Mouse (Mus musculus) neural tube, embryonic 14.5 days (tissue): Measurements from ENCODE around the gene Ptpn5. TPM values are rescaled to one million over a fixed set of nuclear protein-coding genes. Genes with fewer than 3 reads are reported as not detected.

Source experiments
- ATAC-seq: fragments of 200-750 bp; cut with Nextera tagmentation; 2 replicates; pipeline ENCODE4 v1.8.0; 2017; ENCODE audit warnings: low read depth, mild to moderate bottlenecking, moderate TSS enrichment, moderate library complexity
- H3K27ac ChIP-seq: fragments of 300-500 bp; sonication (generic); 2 replicates; pipeline ENCODE4 v1.5.1; 2014; ENCODE audit warnings: low read depth, mild to moderate bottlenecking, control low read depth, low read length, moderate library complexity, mixed read lengths
- H3K27me3 ChIP-seq: fragments of 300-500 bp; sonication (generic); 2 replicates; pipeline ENCODE4 v1.6.1; 2014; ENCODE audit warnings: low read length; ENCODE audit not compliant: control insufficient read depth, insufficient read depth
- H3K36me3 ChIP-seq: fragments of 300-500 bp; sonication (generic); 2 replicates; pipeline ENCODE4 v1.6.1; 2014; ENCODE audit warnings: low read length, mixed read lengths; ENCODE audit not compliant: control insufficient read depth, insufficient read depth
- H3K4me1 ChIP-seq: fragments of 300-500 bp; sonication (generic); 2 replicates; pipeline ENCODE4 v1.6.1; 2014; ENCODE audit warnings: low read length; ENCODE audit not compliant: control insufficient read depth, insufficient read depth
- H3K4me2 ChIP-seq: fragments of 300-500 bp; sonication (generic); 2 replicates; pipeline ENCODE4 v1.6.1; 2014; ENCODE audit warnings: mild to moderate bottlenecking, low read depth, low read length, control low read depth
- H3K4me3 ChIP-seq: fragments of 300-500 bp; sonication (generic); 2 replicates; pipeline ENCODE4 v1.5.1; 2014; ENCODE audit warnings: low read depth, low read length, control low read depth, mixed read lengths
- H3K9ac ChIP-seq: fragments of 300-500 bp; sonication (generic); replicated peaks from 2 replicates; pipeline ENCODE4 v1.6.1; 2014; ENCODE audit warnings: low read depth, mild to moderate bottlenecking, control low read depth, low read length, mixed read lengths
- H3K9me3 ChIP-seq: fragments of 300-500 bp; sonication (generic); 2 replicates; pipeline ENCODE4 v1.6.1; 2016; ENCODE audit warnings: low read length; ENCODE audit not compliant: control insufficient read depth
- WGBS: fragments of 180-500 bp; shearing (Covaris S2); extraction: QIAGEN DNeasy Blood & Tissue Kit; methylation state at CpG from one replicate; pipeline ENCODE4 v1.1.7; 2014; 5-methylcytosine and 5-hydroxymethylcytosine counted together
- polyA plus RNA-seq: library from polyadenylated mRNA; unstranded; fragments of >200 nt; fragmentation: Nextera tagmentation; extraction: Ambion mirVana; gene quantifications from 2 replicates; pipeline ENCODE4 v1.2.1, GENCODE M21; 2014

Gene Ptpn5
- polyA plus RNA-seq, 1 experiment from 2014 or later, result 182 TPM

GRCm38 (mm10) chr7:47042823-47043490 lies 90.5 kb downstream of the Ptpn5 start:
- H3K4me1 ChIP-seq, result no peaks in the 10 kb centered on the region
- 0 out of 2 replicates have a peak overlapping the region, but pooled peaks have one; percentile 39 for H3K27ac ChIP-seq
- H3K9me3 ChIP-seq, result no peaks in the 10 kb centered on the region
- no peaks in the 10 kb centered on the region for H3K36me3 ChIP-seq
- H3K27me3 ChIP-seq, result no peaks in the 10 kb centered on the region
- WGBS, result 62% methylated on average over 6 of the region's 6 CpGs
- no peak overlapping the region for H3K9ac ChIP-seq
- no peak for ATAC-seq
- H3K4me3 ChIP-seq, result no peak overlapping the region
- H3K4me2 ChIP-seq, result no peak overlapping the region

- WGBS, result 74% methylated on average over 4 of the region's 4 CpGs
- Histone ChIP-seq H3K36me3 (no peaks in the 10 kb centered on the region), H3K27me3 (no peaks in the 10 kb centered on the region), H3K4me3 (no peak overlapping the region), H3K4me1 (no peaks in the 10 kb centered on the region), H3K9ac (no peak overlapping the region), H3K4me2 (no peak overlapping the region), H3K9me3 (no peaks in the 10 kb centered on the region), H3K27ac (no peak overlapping the region)
- no peak for ATAC-seq
Measured at GRCm38 (mm10) chr7:47042121-47042520, 91.4 kb downstream of the Ptpn5 start.

GRCm38 (mm10) chr7:47041706-47042105 lies 91.8 kb downstream of the Ptpn5 start:
- no peaks in the 10 kb centered on the region for H3K27me3 ChIP-seq
- H3K9ac ChIP-seq, result no peak overlapping the region
- H3K9me3 ChIP-seq, result no peaks in the 10 kb centered on the region
- H3K36me3 ChIP-seq, result no peaks in the 10 kb centered on the region
- no peaks in the 10 kb centered on the region for H3K4me1 ChIP-seq
- 89% methylated on average over 3 of the region's 3 CpGs for WGBS
- no peak overlapping the region for H3K27ac ChIP-seq
- H3K4me2 ChIP-seq, result no peak overlapping the region
- no peak for ATAC-seq
- H3K4me3 ChIP-seq, result no peak overlapping the region

GRCm38 (mm10) chr7:47035426-47035825 lies 98.1 kb downstream of the Ptpn5 start:
- Histone ChIP-seq H3K4me3 (no peak overlapping the region), H3K9ac (no peak overlapping the region), H3K4me1 (no peaks in the 10 kb centered on the region), H3K27me3 (no peaks in the 10 kb centered on the region), H3K27ac (no peak overlapping the region), H3K4me2 (no peak overlapping the region), H3K9me3 (no peaks in the 10 kb centered on the region), H3K36me3 (no peaks in the 10 kb centered on the region)
- ATAC-seq, result no peak
- 80% methylated on average over 8 of the region's 8 CpGs for WGBS

- no peak for ATAC-seq
- Histone ChIP-seq H3K9me3 (no peaks in the 10 kb centered on the region), H3K9ac (no peak overlapping the region), H3K4me2 (no peak overlapping the region), H3K27ac (no peak overlapping the region), H3K27me3 (no peaks in the 10 kb centered on the region), H3K4me3 (no peak overlapping the region), H3K4me1 (no peaks in the 10 kb centered on the region), H3K36me3 (no peaks in the 10 kb centered on the region)
- 88% methylated on average over 4 of the region's 4 CpGs for WGBS
Measured at GRCm38 (mm10) chr7:47034785-47035384, 98.6 kb downstream of the Ptpn5 start.

GRCm38 (mm10) chr7:47031371-47031770 lies 102.1 kb downstream of the Ptpn5 start:
- no peaks in the 10 kb centered on the region for H3K27me3 ChIP-seq
- no peak overlapping the region for H3K4me2 ChIP-seq
- no peak for ATAC-seq
- no peak overlapping the region for H3K9ac ChIP-seq
- H3K9me3 ChIP-seq, result no peaks in the 10 kb centered on the region
- H3K4me1 ChIP-seq, result no peaks in the 10 kb centered on the region
- H3K36me3 ChIP-seq, result no peaks in the 10 kb centered on the region
- H3K27ac ChIP-seq, result no peak overlapping the region
- 88% methylated on average over 4 of the region's 4 CpGs for WGBS
- no peak overlapping the region for H3K4me3 ChIP-seq

- no peak for ATAC-seq
- no peaks in the 10 kb centered on the region for H3K36me3 ChIP-seq
Measured at GRCm38 (mm10) chr7:47030517-47031193, 102.8 kb downstream of the Ptpn5 start.

More at GRCm38 (mm10) chr7:47030517-47031193, 102.8 kb downstream of the Ptpn5 start:
- 79% methylated on average over 9 of the region's 9 CpGs for WGBS
- H3K4me3 ChIP-seq, result no peak overlapping the region
- H3K27ac ChIP-seq, result no peak overlapping the region
- H3K4me1 ChIP-seq, result no peaks in the 10 kb centered on the region
- H3K4me2 ChIP-seq, result no peak overlapping the region
- no peaks in the 10 kb centered on the region for H3K9me3 ChIP-seq
- no peaks in the 10 kb centered on the region for H3K27me3 ChIP-seq
- no peak overlapping the region for H3K9ac ChIP-seq
